Mouse (Mus musculus): ENCODE data around the gene Ptprk.

Ptprk gene

DNA sequence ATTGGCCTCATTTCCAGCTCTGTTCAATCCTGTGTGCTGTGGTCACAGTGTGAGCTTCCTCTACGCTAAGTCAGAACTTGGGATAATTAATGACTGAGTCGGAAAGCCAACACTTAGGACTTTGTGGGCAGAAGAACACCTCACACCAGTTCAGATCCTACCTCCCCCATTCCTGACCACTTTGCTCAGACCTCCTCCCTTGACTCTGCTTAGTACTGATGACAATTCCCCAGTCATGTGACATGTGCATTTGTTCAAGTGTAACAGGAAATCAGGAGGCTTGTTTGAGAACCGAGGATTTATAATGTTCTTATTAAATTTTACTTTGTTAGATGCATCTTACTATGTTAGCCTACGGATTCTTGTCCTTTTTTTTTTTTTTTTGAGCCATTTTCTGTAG, 224.6 kb downstream of the Ptprk start:
- no peak for DNase-seq (ENCODE audit: low spot score)

- DNase-seq (ENCODE audit: low spot score) = no peak
These were observed 229.2 kb downstream of the Ptprk start for GRCm38 (mm10) chr10:28303856-28304255.

DNA sequence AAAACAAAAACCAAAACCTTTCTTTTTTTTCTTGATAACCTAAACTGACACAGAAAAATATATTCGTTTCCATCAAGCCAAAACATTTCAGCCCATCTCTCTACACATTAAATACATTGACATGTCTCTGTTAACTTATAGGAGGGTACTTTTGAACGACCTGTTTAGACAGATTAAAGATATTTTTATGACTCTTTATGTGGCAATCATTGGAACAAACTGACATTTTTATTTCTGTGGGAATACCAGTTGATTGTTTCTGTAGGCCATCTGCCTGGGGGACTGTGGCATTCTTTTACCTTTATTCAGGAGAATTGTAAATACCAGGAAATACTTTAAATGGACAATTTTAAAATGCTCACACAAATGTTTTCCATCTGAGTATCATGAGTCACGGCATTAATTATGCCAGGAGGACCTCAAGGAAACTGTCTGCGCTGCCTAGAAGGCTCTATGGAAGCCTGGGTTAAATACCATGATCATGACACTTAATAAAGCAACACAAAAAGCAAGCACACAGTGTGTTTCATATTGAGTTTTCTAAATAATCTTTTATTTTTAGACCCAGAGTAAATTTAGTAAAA, 229.8 kb downstream of the Ptprk start:
- DNase-seq (ENCODE audit: low spot score) = no peak

- no peak for DNase-seq (ENCODE audit: low spot score)
These were observed 231.9 kb downstream of the Ptprk start for GRCm38 (mm10) chr10:28306451-28307086.

- DNase-seq (ENCODE audit: low spot score) = no peak
These were observed 236.7 kb downstream of the Ptprk start for GRCm38 (mm10) chr10:28311369-28311768.

DNA sequence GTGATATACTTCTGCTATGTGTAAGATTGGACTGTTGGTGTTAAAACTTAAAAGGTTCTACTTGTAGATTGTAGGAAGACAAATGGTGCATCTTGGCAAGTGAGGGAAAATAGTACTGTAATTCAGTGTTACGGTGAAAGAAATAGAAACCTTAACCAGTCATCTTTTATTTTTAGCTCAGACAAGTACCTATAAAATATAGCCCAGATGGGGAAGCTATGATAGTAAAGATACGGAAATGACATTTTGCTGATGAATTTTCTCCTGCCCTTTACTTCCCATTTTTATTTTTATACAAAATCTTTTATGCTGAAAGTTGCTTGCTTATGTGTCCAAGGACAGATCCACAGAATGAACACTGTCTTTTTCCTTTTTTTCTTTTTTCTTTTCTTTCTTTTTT, 248.4 kb downstream of the Ptprk start:
- no peak for DNase-seq (ENCODE audit: low spot score)

DNA sequence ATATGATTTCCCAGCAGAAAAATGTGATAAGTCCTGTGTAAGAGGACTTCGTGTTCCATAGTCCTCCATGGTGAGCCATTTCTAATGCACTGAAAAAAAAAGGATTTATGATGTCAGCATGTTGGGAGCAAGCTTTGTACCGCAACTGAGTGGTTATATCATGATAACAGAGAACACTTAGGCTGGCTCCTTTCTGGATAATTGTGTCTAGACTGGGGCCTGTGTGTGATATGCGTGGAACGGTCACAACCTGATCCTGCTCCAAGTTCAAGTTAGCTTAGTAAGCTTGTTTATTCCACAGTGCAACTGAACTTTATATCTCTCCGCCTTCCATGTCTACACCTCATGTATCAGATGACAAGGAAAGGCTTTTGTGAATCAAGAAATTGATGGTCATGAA, 260.6 kb downstream of the Ptprk start:
- no peak for DNase-seq (ENCODE audit: low spot score)

DNA sequence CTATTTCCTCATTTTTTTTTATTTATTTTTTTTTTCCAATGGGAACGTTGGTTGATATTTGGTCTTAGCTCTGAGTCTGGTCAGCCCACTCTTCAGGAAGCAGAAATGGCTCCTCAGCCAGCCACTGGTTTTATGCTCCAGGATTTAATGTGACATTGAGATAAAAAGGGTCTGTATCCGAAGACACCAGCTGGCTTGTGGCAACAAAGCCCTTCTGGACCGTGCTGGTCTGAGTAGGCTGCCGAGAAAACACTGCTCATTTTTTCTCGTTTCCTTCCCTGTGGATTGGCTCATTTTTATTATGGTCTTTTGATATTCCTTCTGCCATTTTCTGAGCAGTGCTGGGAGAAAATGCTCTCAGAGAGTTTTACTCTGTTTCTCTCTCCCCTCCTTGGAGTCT, 263.9 kb downstream of the Ptprk start:
- no peak for DNase-seq (ENCODE audit: low spot score)

- no peak for DNase-seq (ENCODE audit: low spot score)
These were observed 270.6 kb downstream of the Ptprk start for GRCm38 (mm10) chr10:28345196-28345681.

DNA sequence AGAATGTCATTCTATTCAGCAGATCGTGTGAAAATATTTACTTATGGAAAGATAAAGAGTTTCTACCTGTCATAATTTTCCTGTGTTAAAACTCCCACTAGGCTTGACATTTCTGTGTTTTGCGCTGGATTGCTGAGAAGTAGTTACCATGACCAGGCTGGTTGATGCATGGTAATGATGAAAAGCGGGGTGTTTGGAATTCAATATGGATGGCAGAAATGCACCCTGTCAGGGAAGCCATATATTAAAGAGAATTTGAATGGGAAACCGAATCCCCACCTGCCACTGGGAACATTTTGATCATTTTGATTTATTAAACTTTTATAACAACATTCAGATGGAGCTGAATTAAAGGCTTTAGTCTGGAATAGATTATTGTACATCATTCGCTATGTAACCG, 290.7 kb downstream of the Ptprk start:
- DNase-seq (ENCODE audit: low spot score) = no peak

- DNase-seq (ENCODE audit: low spot score) = no peak
These were observed 291.6 kb downstream of the Ptprk start for GRCm38 (mm10) chr10:28366065-28366677.

GRCm38 (mm10) chr10:28369808-28370207, 295.2 kb downstream of the Ptprk start:
- DNase-seq (ENCODE audit: low spot score) = no peak

DNA sequence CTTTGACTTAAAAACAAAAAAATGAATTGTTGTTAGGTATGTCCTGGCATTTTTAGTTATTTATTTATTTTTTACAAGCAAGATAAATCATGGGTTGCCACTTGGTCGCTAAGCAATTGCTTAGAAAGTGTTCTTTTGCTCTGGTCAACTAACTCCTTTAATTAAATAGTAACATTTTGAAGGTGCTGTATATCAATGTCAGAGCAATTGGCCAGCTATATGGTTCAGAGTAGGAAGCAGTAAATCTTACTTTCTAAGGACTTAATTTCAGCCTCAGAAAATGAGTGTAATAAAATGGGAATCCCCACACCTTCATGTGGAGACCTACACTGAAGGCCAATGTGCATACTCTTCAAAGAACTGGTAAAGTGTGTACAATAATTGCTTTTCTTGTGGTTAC, 300.3 kb downstream of the Ptprk start:
- no peak for DNase-seq (ENCODE audit: low spot score)

DNA sequence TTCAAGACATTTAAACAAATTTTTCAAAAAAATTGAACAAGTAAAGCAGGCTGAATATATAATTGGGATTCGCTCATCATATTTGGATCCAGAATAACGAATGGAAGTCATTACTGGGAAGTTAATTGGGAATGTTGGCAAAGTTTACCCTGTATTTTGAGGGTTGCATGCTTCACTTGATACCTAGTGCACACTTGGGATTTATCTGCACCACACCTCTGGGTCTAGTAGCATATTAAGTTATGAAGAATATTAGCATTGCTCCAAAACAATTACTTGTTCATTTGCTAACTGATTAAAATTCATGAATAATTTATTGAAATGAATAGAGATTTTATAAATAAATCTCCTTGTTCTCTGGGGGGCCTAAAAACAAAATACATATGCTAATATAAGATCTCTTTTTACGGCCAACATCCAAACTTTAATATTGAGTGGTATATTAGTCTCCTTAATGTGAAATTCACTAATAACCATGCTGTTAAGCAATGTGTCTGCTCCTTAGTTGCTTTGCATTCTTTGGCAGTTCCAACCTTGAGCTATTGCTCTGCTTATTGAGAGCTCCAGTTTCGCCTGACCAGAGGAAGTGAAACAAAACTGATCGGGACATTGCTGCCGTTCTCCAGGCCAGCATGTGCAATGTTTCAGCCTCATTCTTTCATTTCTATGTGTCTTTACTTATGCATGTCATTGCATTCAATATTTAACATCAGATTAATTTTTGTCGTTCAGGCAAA, 305.3 kb downstream of the Ptprk start:
- no peak for DNase-seq (ENCODE audit: low spot score)

DNA sequence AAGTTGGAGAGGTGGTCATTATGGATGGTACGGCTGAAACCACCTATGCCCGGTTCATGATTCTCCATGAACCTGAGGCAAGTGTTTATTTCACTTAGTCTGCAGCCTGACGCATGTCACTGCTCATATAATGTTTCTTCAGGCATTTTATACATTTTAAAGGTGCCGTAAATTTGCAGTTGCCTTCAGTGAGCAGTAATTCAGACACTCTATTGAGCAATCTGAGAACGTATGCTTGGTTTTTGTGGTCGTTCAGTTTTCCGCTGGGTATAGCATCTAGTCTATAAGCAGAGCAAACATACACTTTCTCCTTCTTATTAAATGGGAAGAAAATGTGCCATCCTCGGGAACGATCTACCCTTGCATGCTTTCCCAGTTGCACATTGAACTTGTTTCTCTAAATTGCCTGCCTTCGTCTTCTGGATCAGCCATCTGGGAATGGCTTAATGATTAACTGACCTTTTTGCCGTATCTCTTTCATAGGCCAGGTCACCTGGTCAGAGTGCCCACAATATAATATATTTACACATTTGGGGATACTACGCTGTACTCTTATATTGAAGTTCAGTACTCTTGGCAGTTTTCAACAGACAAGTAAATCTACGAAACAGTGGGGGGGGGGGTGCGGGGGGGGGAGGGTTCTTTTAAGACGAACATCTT, 313.1 kb downstream of the Ptprk start:
- no peak for DNase-seq (ENCODE audit: low spot score)

DNA sequence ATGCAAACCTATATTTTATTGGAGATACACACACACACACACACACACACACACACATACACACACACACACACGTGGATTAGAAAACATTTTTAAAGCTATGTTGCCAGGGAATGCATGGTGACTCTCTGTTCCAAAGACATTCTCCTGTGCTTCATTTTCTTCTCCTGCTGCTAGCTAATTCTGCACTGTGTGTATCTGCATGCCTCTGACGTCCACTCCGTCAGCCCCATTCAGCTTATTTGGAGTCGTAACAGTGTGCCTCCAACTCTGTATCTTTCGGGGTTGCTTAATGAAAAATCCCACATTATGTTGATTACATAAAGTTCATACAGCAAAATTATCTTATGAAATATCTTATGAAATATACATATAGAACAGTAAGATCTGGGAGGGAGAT, 316.5 kb downstream of the Ptprk start:
- DNase-seq (ENCODE audit: low spot score) = no peak

- no peak for DNase-seq (ENCODE audit: low spot score)
These were observed 321.2 kb downstream of the Ptprk start for GRCm38 (mm10) chr10:28395610-28396519.

DNA sequence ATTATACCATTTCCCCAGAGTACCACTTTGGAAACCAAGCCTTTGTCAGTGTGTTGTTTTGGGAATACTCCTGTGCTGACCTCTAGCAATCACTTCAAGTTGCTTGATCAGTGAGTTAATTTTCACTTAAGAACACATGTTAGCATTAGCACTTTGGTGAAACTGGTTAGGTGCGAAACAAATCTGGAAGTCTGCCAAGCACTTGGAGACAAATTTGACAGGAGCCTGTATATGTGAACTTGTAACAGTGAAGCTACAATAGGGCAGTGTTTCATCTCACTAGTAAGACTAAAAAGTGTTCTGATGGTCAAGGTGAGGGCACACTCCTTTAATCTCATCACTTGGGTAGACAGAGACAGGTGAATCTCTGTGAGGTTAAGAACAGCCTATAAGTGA, 321.9 kb downstream of the Ptprk start:
- DNase-seq (ENCODE audit: low spot score) = no peak

DNA sequence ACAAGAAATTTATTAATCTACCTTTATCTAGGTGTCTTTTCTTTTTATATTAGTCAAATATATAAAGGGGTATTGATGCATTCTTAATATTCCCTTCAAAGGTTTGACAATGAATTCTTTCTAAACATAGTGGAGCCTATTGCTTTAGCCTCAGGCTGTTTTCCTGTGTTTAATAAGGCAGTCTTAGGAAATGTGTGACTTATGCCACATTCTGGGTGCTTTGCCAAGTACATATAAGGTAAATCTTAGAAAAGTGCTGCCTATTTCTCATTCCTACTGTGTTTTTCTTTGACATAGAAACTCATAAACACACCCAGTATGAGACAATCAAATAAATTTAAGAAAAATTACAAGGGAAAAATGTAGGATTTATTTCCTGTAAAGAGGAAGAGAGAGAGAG, 327.2 kb downstream of the Ptprk start:
- no peak for DNase-seq (ENCODE audit: low spot score)

DNA sequence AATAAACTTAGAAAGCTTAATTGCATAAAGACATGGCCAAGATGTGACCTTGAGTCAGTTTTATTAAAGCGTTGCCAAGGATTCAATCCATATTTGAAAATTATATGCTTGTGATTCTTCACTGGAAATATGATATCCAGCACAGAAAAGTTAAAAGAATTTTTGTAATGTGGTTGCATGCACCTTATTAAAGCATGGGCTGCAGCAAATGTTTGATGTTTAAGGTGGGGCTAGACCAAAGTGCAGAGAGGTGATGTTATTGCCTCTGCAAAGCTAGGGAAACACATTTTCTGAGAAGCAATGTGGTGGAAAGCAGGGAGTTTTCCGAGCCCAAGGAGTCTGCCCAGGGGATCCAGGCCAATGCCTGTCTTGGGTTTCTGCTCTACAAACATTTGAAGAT, 334.4 kb downstream of the Ptprk start:
- DNase-seq (ENCODE audit: low spot score) = no peak

DNA sequence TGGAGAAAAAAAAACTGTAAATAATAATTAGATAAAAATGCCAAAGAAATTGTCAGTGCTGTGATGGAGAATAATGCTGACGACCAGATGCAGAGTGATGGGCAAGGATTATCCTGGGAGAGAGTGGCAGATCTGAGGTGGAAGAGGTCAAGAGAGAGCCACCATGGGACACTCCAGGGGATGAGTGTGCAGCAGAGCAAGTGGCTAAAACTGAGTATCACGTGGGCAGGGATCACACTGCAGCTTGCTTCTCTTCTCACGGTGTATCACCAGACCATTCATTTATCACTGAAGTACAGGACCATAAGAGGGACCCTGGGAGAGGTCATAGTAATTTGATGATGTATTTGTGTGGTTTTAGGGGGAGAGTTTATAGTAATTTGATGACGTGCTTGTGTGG, 340.2 kb downstream of the Ptprk start:
- no peak for DNase-seq (ENCODE audit: low spot score)
